Mouse (Mus musculus) naive thymus-derived CD4-positive, alpha-beta T cell, adult 2 months (primary cell): ENCODE measurements at regions not wholly inside any gene's neighbourhood (a gene's known extent, or its start where the extent isn't known, plus 50 kb on each side); places are given as distances from the start of the nearest gene placed in this dataset.

Source experiments
- DNase-seq: peaks from one replicate; pipeline ENCODE4 v3.0.0-alpha.2; 2011; ENCODE audit warnings: low read depth

- no peak for DNase-seq
Measured at GRCm38 (mm10) chr3:104712711-104713110, 68.1 kb upstream of the Ppm1j start.

GRCm38 (mm10) chr3:104713836-104714631, 66.8 kb upstream of the Ppm1j start:
- peak; percentile 82 for DNase-seq

- DNase-seq: peak; percentile 81
Measured at GRCm38 (mm10) chr3:104714679-104715326, 66.1 kb upstream of the Ppm1j start.
